In the genomic region with DNA sequence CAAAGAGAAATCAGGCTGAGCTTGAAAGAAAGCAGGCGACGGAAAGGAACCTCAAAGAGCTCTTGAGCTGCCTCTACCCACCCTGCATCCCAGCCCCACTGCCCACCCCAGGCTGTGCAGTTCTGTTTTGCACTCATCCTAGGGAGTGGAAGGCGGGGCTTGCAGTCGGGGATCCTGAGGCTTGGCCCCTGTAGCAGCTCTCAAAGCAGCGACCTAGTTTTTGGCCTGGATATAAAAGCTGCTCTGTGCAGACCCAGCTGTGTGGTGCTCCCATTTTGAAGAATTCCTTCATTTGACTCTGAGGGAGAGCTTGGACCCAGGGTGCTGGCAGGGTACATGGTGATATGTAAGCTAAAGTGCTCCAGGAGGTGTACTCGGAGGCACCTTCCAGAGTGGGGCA, we compare ENCODE assay signal across 16 mouse cellular contexts. TPM values are rescaled to one million over a fixed set of nuclear protein-coding genes. Genes with fewer than 3 reads are reported as not detected.
DNase-seq lines count a peak whose midpoint lies in the region; ATAC-seq lines count a peak whose summit lies in the region.
"Had no signal": no experiment of that assay in that cellular context is flagged by ENCODE, and none has a peak within 500 bp of the region (broad histone marks: within the 10 kb centered on the region; RNA-seq: fewer than 3 reads in every experiment).

No protein-coding gene starts in this region.

- peak; percentile 24 for ATAC-seq in frontal cortex, adult (ENCODE audit: low TSS enrichment)
- no peak for ATAC-seq in erythroblast, adult 5-6 weeks (replicated peaks; ENCODE audit: low FRiP score, poor library complexity, severe bottlenecking)
- ATAC-seq: hindbrain, embryonic 16.5 days; intestine, postnatal 0 days had no signal

- no peak for DNase-seq in frontal cortex, postnatal 10 days (ENCODE audit: low spot score in 2 of 2)
- peak; percentile 27 for DNase-seq in left cerebral cortex, adult 11 months (ENCODE audit: low spot score)
- DNase-seq in left cerebral cortex, postnatal 4 days = no peak
- DNase-seq in layer of hippocampus, adult 9-11 months = peak; percentile 42
- peak; percentile 24 to 42 for DNase-seq in left cerebral cortex, postnatal 36 days (ENCODE audit: low spot score in 2 of 2)
- DNase-seq in thymus, postnatal 36 days = no peak
- DNase-seq: B cell, adult 2 months; gastrocnemius, postnatal 25 days; heart, postnatal 4 days; liver, embryonic 13.5 days; lung, postnatal 4 days had no signal

- intact Hi-C loops in left cerebral cortex, postnatal 4 days (cut with DNase I) = no loop called here
- intact Hi-C loops in left cerebral cortex, postnatal 36 days (cut with DNase I) = loop anchor here (5.0 kb wide), 2 partner anchors 157 to 297 kb away; partner anchors contain the start of gene Prmt8

RNA-seq across cellular contexts. Expression of gene Tspan11, which starts 37.4 kb away (rescaled TPM):
- total RNA-seq in left cerebral cortex, postnatal 4 days (2021) = 10 to 100 TPM in 1 of 2 experiments, 1 to 10 TPM in 1; 6.6 to 10.2 TPM
- total RNA-seq in left cerebral cortex, postnatal 36 days (2021) = 1 to 10 TPM; 6.2 to 7.9 TPM
- total RNA-seq in erythroblast, adult 5-6 weeks (2015; ENCODE audit: low replicate concordance) = not detected in 2 replicates
- total RNA-seq in erythroblast, adult 5-6 weeks (2017; ENCODE audit: low replicate concordance) = 2.9 TPM in 1 of 2 replicates, not detected in the other
- total RNA-seq: monocyte, adult 5-6 weeks had no signal

Comparison
In these comparisons a context has a peak if more than half of its experiments do, and no peak if none do; other contexts are left out.
1. DNase-seq: peak in left cerebral cortex, adult 11 months (single experiment), layer of hippocampus, adult 9-11 months (single experiment) and left cerebral cortex, postnatal 36 days (2 of 2); none in frontal cortex, postnatal 10 days (0 of 2), left cerebral cortex, postnatal 4 days (single experiment) and thymus, postnatal 36 days (0 of 2).